Mouse (Mus musculus): Measurements from ENCODE around the gene Mfsd14a. TPM values are rescaled to one million over a fixed set of nuclear protein-coding genes. Genes with fewer than 3 reads are reported as not detected.
"Not testable (repeated sequence)": the region's sequence is repeated elsewhere in the genome, so short reads cannot be mapped to it uniquely, and the experiment has no call there.

The Mfsd14a gene
- total RNA-seq, 2 experiments from 2014 or later = 58.7 to 62.9 TPM

DNA sequence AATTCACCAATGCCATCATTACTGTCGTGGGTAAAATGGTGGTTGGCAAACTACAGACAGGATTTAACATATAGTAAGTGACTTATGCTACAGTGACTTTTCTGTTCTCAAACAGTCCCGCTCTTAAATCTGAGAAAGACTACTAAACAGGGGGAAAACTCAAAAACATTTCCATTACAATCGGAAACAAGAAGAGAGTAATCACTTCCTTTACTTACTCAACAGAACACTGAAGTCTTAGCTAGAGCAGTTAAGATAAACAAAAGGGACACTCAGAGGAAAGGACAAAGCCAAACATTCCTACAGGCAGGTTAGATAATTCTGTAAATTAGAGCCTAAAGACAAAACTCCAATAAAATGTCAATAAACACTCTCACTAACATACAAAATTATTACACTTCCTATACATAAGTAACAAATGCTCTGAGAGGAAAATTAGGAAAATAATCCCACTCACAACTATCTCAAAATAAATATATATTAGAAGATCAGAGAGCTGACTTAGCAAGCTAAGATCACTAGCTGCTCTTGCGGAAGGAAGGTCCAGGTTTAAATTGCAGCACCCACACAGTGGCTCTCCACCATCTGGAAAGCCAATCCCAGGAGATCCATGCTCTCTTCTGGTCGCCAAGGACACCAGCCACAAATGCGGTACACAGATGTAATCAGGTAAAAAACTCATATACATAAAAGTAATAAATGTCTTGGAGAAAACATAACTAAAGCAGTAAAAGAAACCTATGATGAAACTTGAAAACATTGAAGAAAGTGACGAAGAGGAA, 6.1 kb downstream of the Mfsd14a start:
- intact Hi-C loops (cut with DNase I) = no loop called here
- DNase-seq (ENCODE audit: low spot score in 2 of 2) = no peak

DNA sequence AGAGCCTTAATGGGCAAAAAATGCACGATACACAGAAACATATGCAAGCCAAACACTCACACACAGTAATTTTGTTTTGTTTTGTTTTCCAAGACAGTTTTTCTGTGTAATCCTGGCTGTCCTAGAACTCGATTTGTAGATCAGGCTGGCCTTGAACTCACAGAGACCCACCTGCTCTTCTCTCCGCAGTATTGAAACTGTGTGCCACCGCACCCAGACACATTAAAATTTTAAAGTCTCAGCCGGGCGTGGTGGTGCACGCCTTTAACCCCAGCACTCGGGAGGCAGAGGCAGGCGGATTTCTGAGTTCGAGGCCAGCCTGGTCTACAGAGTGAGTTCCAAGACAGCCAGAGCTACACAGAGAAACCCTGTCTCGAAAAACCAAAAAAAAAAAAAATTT, 8.4 kb downstream of the Mfsd14a start:
- intact Hi-C loops (cut with DNase I); DNase-seq (ENCODE audit: low spot score in 2 of 2): not testable (repeated sequence)

DNA sequence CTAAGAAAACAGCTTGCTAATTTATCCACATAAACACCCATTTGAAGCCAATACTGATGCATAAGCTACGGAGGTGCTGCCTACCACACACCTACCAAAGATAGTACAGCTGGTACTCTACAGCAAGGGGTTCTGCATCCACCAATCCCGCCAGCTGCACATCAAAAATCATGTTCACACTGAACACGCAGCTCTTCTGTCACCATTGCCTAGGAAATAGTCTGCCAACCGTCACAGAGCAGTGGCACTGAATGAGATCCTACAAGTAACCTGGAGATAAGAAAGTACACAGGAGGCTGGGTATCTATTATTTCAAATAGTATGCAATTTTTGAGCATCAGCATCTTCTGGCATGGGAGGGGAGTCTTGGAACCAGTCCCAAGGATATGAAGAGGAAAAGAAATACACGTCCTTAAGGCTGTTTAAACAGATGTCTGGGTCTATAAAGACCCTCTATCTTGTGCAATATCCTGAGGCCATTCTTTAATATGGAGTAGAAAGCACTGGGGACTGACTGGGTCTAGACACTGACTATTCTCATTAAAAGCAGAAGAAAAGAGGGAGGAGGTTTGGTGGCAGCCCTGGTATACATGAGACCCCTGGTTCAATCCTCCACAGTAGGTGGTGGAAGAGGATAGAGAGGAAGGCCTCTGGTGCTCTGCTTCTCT, 9.1 kb downstream of the Mfsd14a start:
- intact Hi-C loops (cut with DNase I) = no loop called here
- DNase-seq (ENCODE audit: low spot score in 2 of 2) = no peak

- intact Hi-C loops (cut with DNase I) = no loop called here
- no peak for DNase-seq (ENCODE audit: low spot score in 2 of 2)
Measured at GRCm38 (mm10) chr3:116652033-116652446, 10.4 kb downstream of the Mfsd14a start.

DNA sequence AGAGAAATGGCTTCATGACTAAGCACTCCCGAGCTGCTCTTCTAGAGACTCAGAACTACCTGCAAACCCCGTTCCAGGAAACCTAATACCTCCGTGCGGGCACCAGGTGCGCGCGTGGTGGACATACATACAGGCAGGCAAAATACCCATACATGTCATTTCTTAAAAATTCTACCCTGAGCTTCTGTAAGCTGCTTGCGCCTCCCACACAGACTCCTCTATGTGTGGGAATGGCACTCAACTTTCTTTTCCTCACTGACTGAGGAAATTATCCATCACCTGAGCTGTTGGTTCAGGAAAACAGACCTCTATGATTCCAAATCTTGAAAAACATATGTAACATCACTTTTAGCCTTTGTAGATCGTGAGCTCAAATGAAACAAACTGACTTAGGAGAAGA, 11.8 kb downstream of the Mfsd14a start:
- intact Hi-C loops (cut with DNase I) = no loop called here
- no peak for DNase-seq (ENCODE audit: low spot score in 2 of 2)

DNA sequence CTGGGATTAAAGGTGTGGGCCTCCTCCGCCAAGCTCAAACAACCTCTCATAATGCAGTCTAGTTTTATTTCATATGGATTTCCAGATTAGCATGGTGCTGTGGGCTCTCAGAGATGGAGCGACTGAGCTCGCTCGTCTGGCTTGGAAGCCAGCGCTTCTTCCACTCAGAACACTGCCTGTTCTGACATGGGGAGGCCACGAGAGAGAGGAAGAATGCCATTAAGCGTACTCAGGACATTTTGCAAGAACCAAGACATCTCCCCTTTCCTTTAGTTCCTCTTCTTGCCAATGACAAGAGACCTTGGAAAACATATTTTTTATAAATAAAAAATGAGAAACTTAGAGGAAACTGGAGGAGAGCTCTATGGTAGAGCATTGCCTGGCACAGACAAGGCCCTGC, 13.7 kb downstream of the Mfsd14a start:
- no peak for DNase-seq (ENCODE audit: low spot score in 2 of 2)
- intact Hi-C loops (cut with DNase I) = no loop called here

DNA sequence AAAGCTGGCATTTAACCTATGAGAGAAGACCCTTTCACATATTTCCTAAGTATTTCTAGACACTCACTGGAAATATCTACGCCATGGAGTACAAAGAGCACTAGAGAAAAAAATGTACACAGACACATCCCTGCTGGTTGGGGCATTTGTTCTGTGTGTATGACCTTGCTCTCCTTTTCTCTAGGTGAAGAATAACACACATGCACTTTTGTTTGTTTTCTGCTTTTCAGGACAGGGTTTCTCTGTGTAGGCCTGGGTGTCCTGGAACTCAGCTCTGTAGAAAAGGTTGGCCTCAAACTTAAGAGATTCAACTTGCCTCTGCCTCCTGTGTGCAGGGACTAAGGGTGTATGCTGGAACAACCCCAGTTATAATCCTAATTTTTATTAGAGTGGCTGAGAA, 16.1 kb downstream of the Mfsd14a start:
- DNase-seq (ENCODE audit: low spot score in 2 of 2) = no peak
- intact Hi-C loops (cut with DNase I) = no loop called here

DNA sequence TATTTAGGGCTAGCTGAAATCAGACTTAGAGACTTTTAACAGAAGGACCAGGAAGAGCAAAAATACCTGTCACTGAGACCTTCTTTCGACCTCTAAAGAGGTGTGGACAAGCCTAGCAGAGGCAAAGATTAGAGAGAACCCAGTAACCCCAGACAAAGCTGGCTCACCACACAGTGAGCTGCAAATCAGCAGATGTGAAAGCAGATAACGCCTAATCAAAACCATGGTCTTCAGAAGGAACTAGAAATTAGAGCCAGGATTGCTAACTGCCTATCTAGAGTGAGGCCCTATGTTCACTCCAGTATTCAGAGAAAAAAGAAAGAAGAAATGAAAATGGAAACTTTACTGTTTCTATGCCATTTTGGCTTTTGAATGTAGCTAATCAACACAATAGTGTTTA, 20.1 kb downstream of the Mfsd14a start:
- DNase-seq (ENCODE audit: low spot score in 2 of 2) = no peak
- intact Hi-C loops (cut with DNase I) = no loop called here

DNA sequence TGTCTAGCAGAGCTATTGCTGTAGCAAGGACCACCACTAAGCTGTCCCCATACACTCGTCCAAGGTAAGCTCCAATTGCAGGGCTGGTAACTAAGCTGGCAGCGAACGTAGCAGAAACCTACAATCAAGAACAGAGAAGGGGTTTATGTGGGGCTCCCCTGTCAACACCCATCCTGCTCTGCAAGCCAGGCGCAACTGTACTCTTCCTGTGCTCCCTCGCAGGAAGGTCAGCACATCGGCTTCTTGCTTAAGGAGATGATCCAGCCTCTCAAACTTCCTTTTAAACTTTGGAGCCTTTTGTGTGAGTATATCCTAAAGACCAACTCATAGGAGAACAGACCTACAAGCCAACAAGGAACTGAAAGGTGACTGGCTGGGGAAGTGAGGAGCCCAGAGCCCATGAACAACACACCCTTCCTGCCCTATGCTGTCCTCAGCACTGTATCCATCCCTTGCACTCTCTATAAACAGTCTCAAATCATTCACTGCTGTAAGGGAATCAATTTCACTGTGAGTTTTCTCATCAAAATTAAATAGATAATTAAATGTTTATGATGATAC, 20.6 kb downstream of the Mfsd14a start:
- intact Hi-C loops (cut with DNase I) = no loop called here
- no peak for DNase-seq (ENCODE audit: low spot score in 2 of 2)

- no peak for DNase-seq (ENCODE audit: low spot score in 2 of 2)
- intact Hi-C loops (cut with DNase I) = no loop called here
Measured at GRCm38 (mm10) chr3:116640024-116640423, 22.5 kb downstream of the Mfsd14a start.

GRCm38 (mm10) chr3:116638572-116638971, 23.9 kb downstream of the Mfsd14a start:
- intact Hi-C loops (cut with DNase I) = no loop called here
- no peak for DNase-seq (ENCODE audit: low spot score in 2 of 2)

DNA sequence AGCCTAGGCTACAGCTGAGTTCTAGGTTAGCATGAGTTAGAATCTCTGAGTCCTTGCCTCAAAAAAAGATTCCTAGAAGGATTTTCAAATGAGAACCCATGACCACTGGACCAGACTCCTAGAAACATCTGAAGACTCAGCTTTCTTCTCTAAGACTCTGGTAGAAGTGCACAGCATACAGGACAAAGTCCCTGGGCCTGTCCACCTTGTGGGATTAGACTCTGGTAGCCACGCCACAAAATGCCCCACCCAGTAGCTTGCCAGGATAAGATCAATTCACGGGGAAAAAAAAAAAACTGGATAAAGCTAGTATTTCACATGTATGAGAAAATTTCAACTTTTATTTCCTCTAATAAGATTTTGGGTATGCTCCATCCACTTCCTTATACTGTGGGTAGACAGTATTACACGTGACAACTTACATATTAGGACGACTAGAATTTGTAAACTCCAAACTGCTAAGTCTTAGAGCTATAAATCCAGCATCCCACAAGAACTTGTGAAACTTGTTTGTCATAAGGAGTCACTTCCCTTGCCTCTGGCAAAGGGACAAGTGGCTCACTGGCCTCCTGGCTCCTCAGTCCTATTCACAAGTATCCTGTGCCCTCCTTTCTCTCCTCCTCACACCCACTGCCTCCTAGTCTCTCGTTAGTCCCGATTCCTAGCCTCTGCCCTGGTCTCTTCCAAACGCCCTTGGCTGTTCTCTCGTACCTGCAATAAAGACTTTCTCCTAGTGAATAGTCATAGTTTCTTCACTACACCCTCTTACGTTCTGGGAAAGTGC, 24.6 kb downstream of the Mfsd14a start:
- DNase-seq (ENCODE audit: low spot score in 2 of 2) = no peak
- intact Hi-C loops (cut with DNase I) = no loop called here

- intact Hi-C loops (cut with DNase I) = no loop called here
Measured at GRCm38 (mm10) chr3:116635799-116636198, 26.7 kb downstream of the Mfsd14a start.

DNA sequence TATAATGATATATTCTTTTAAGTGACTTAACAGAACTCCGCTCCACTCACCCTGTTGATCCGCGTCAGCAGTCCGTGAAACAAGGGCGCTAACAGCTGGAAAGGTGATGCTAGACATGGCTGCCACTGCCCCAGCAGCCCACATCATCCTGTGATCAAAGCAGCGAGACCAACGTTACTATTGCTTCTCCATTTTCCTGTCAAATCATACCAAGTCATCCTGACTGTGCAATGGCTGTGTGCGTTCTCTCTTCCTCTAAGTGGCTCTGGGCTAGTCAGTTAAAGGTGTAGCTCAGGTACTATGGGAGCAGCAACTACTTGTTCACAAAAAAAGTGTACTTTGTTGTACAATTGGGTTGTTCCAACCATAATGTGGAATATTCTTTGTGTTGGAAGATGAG, 27.6 kb downstream of the Mfsd14a start:
- intact Hi-C loops (cut with DNase I) = no loop called here
- no peak for DNase-seq (ENCODE audit: low spot score in 2 of 2)

More at GRCm38 (mm10) chr3:116635799-116636198, 26.7 kb downstream of the Mfsd14a start:
- no peak for DNase-seq (ENCODE audit: low spot score in 2 of 2)

- no peak for DNase-seq (ENCODE audit: low spot score in 2 of 2)
- intact Hi-C loops (cut with DNase I) = no loop called here
Measured at GRCm38 (mm10) chr3:116634091-116634490, 28.4 kb downstream of the Mfsd14a start.

DNA sequence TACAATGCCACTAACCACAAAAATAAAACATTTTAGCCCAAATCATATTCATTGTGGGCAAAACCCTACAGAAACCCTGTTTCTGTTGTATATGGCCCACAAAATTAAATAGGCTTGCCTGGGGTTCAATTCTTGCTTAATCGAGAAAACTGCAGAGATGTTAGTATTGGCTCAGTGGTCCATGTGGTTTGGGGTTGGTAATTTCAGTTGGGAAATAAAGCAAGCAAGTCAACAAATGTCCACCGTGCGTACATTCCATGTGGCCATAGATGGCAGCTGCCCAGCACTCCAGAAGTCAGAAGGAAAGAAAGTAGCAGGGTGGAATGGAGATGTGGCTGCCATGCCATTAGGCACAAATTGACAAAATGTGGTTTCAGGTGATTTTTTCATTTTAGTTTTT, 29.5 kb downstream of the Mfsd14a start:
- intact Hi-C loops (cut with DNase I) = no loop called here
- DNase-seq (ENCODE audit: low spot score in 2 of 2) = no peak

DNA sequence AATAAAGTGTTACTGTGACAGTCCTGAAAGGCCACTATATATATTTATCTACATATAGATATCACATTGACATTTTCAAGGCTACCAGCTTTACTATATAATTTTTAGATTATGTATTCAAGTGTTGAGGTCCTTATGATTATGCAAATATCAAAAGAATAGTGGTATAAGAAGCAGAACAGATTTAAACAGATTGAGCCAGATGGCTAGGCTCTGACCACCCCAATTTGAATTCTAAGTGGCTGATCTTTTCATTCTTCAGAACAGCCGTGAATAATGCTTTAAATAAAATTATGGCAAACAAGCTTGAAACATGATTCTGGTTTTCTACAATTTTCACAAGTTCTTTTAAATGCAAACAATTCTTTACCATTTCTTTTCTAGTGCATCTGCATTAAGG, 31.0 kb downstream of the Mfsd14a start:
- DNase-seq (ENCODE audit: low spot score in 2 of 2) = no peak
- intact Hi-C loops (cut with DNase I) = no loop called here

DNA sequence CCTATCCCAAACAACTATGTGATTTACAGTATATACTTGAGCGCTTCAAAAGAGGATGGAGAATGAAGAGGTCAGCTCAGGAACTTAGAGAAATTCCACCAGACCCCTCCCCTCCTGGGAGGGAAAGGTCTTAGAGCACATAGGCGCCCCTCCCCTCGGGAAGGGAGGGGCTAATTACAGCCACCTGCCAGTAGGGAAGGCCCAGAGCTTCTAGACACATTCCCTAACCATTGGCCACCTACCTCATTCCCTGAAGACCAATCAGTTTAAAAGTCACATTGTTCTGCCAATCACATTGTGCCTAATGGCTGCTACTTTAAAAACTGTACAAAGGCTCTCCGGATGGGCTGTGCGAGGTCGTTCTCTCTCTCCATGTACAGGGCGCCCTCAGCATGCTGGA, 39.8 kb downstream of the Mfsd14a start:
- no peak for DNase-seq (ENCODE audit: low spot score in 2 of 2)
- intact Hi-C loops (cut with DNase I) = no loop called here

DNA sequence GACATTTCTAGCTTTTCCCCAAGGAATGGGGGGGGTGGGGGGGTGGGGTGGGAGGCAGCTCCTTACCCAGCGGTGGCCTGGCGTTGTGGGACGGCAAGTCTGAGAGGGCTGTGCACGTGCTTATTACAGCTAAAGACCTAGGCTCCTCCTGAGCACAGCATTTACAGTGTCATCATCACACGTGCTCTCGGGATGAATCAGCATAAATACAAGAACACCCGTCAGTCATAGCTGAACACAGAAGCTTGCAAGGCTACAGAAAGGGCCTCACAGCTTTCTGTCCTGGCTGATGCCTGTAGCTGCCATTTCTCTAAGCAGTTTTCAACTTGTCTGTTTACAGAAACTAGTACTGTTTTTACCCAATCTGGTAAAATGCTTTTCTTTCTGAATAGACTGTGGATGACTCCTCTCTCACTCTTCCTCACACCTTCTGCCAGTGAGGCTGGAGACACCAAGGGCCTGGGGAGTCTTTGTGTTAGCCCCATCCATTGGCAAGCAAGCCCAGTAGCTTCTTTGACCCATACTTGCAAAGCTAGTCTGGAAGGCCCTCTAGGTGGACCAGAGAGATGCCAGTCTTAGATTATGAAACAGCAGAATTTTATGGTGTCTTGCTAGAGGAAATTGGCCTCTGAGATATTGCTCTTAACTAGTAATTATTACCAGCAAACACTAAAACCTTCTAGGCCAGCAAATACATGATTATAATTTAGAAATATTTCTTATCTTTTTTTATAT, 41.7 kb downstream of the Mfsd14a start:
- no peak for DNase-seq (ENCODE audit: low spot score in 2 of 2)
- intact Hi-C loops (cut with DNase I) = no loop called here

Measured in left cerebral cortex, postnatal 14 days (tissue).